Mouse (Mus musculus): Measurements from ENCODE around the gene Tas1r3. TPM values are rescaled to one million over a fixed set of nuclear protein-coding genes. Genes with fewer than 3 reads are reported as not detected.
A peak's percentile ranks its signal among the peaks of the same experiment; 100 is the strongest.

The Tas1r3 gene
- polyA plus RNA-seq, 1 experiment from 2014 or later, result 0.45 TPM

DNA sequence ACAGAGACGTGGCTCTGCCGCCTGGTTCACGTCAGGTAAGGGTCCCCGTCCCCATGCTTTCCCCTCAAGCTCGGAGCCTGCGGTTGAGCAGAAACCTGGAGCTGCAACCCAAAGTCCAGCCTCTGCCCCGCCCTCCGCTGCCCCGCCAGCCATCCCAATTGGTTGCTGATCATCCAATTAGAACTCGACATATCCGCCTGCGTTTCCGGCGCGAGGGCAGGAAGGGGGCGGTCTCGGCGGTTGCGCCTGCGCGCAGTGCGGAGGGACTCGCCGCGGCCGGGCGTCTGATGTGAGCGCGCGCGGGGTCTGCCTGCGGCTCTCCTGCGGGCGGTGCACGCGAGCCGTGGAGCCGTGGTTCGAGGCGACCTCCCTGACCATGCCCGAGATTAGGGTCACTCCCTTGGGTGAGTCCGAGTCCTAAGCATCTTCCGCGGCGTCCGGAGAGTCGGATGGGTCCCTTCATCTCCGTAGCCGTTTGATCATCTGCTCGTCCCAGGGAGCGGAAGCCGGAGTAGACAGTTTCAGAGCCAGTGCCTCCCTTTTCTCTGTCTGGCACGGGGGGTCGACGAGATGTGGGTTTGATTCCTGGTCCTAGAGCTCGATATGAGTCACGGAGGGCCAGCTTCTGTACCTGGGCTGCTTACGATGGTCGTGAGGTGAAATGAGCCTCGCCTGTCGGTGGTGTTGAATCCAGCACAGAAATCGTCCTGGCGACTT, 6.3 kb upstream of the Tas1r3 start, which contains the start of the genes Cptp and Ints11:
TSS of gene Cptp (minus strand) at position 124 of the 717 bp plus-strand sequence.
TSS of gene Ints11 (plus strand) at position 230 of the 717 bp plus-strand sequence.
- no peaks in the 10 kb centered on the region for H3K9me3 ChIP-seq (ENCODE audit: control insufficient read depth, low read length)
- H3K27ac ChIP-seq (ENCODE audit: low read depth, low read length), result 0 out of 2 replicates have a peak within 1 kb of the TSS, but pooled peaks have one; percentile 12
- H3K9ac ChIP-seq (ENCODE audit: low read length), result peak within 1 kb of the TSS; percentile 84
- no peaks in the 10 kb centered on the region; the same call in 1 of the 2 replicates for H3K36me3 ChIP-seq (ENCODE audit: control insufficient read depth, insufficient read depth, low read length)
- DNase-seq (ENCODE audit: low spot score) (peak; percentile 98), ATAC-seq (replicated peaks; ENCODE audit: low FRiP score) (peak; percentile 96)
- H3K27me3 ChIP-seq (ENCODE audit: control insufficient read depth, insufficient read depth, low read length), result no peaks in the 10 kb centered on the region
- under 1% methylated on average over 63 of the region's 63 CpGs for WGBS
- H3K4me2 ChIP-seq (ENCODE audit: low read depth, low read length, severe bottlenecking), result peak within 1 kb of the TSS; percentile 90
- peak within 1 kb of the TSS; percentile 82 for H3K4me3 ChIP-seq (ENCODE audit: low read depth, low read length)
- peaks cover 6% of the 10 kb centered on the region; the same call in 1 of the 2 replicates for H3K4me1 ChIP-seq (replicated peaks; ENCODE audit: control insufficient read depth, insufficient read depth, low read length)

DNA sequence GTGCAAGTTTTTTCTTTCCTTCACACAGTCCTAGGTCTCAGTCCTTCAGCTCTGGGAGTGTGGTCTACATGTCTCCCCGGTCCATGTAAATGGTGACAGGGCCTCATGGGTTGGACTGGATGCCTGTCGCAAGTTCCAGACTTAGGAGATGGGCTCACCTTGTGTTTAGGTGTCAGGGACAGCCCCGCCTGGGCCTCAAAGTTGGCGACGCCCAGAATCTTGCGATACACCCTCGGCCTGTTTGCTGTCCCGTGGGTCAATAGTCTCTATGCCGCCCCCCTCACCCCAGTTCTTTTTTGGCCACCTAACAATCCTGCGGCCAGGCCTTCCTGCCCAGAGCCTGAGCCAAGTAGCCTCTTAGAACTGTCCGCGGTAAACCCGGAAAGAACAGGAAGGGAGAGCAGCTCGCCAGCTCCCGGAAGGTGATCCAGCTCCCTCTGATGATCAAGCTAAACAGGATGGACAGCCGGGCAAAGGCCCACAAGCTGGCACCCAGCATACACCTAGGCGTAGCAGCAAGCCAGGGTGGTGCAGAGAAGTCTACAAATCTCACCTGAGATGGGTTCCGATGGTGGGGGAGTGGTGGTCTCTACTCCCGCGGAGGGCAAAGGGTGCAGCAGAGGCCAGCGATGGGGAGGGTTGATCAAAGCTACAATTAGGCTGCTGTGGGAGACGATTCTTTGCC, 5.6 kb upstream of the Tas1r3 start:
- Histone ChIP-seq H3K27me3 (ENCODE audit: control insufficient read depth, insufficient read depth, low read length) (no peaks in the 10 kb centered on the region), H3K4me3 (ENCODE audit: low read depth, low read length) (peak overlapping the region; percentile 82), H3K9me3 (ENCODE audit: control insufficient read depth, low read length) (no peaks in the 10 kb centered on the region), H3K36me3 (ENCODE audit: control insufficient read depth, insufficient read depth, low read length) (no peaks in the 10 kb centered on the region; the same call in 1 of the 2 replicates), H3K4me2 (ENCODE audit: low read depth, low read length, severe bottlenecking) (peak overlapping the region; percentile 90), H3K4me1 (replicated peaks; ENCODE audit: control insufficient read depth, insufficient read depth, low read length) (peaks cover 6% of the 10 kb centered on the region; the same call in 1 of the 2 replicates), H3K9ac (ENCODE audit: low read length) (peak overlapping the region; percentile 84), H3K27ac (ENCODE audit: low read depth, low read length) (0 out of 2 replicates have a peak overlapping the region, but pooled peaks have one; percentile 12)
- DNase-seq (ENCODE audit: low spot score), result no peak
- 10% methylated on average over 22 of the region's 22 CpGs for WGBS
- peak; percentile 10 for ATAC-seq (replicated peaks; ENCODE audit: low FRiP score)

DNA sequence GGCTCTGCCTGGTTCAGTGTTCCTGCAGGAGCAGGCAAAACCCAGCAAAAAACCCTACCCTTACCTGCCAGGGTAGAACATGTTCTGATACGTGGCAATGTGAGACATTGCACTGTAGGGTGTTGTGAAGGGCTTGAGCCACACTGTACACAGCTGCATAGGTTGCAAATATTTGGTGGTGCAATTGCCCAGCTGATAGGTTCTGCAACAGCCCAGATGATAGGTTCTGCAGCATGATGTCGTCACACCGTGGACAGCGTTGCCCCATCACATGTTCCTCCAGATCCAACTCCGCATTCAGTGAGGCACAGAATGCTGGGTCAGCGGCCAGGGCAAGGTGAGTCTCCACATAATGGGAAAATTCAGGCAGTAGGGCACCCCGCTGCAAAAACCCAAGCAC, 1.4 kb downstream of the Tas1r3 start:
- no peak overlapping the region for H3K9ac ChIP-seq (ENCODE audit: low read length)
- no peak overlapping the region for H3K4me2 ChIP-seq (ENCODE audit: low read depth, low read length, severe bottlenecking)
- H3K36me3 ChIP-seq (ENCODE audit: control insufficient read depth, insufficient read depth, low read length), result no peaks in the 10 kb centered on the region; the same call in 1 of the 2 replicates
- no peak for ATAC-seq (replicated peaks; ENCODE audit: low FRiP score)
- DNase-seq (ENCODE audit: low spot score), result no peak
- H3K27me3 ChIP-seq (ENCODE audit: control insufficient read depth, insufficient read depth, low read length), result no peaks in the 10 kb centered on the region
- no peaks in the 10 kb centered on the region for H3K9me3 ChIP-seq (ENCODE audit: control insufficient read depth, low read length)
- H3K27ac ChIP-seq (ENCODE audit: low read depth, low read length), result no peak overlapping the region
- H3K4me3 ChIP-seq (ENCODE audit: low read depth, low read length), result no peak overlapping the region
- H3K4me1 ChIP-seq (replicated peaks; ENCODE audit: control insufficient read depth, insufficient read depth, low read length), result no peaks in the 10 kb centered on the region
- WGBS, result 95% methylated on average over 7 of the region's 7 CpGs

DNA sequence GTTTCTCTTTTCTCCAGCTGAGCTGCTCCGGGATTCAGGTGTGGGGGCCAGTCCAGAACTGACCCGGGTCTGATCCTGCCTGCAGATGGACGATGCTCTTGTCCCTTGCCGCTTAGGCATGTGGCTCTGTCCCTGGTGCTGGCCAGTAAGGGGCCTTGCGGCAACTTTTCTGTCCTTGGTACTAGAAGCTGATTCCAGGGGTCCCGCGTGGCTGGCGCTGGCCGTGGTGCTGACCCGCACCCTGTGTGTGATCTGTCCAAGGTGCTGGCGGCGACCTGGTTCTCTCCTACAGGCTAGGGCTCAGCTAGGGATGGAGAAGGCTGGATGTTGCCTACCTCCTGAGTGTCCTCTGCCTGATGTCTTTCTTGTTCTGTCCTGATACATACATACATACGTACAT, 3.8 kb downstream of the Tas1r3 start:
- no peak overlapping the region for H3K4me3 ChIP-seq (ENCODE audit: low read depth, low read length)

DNA sequence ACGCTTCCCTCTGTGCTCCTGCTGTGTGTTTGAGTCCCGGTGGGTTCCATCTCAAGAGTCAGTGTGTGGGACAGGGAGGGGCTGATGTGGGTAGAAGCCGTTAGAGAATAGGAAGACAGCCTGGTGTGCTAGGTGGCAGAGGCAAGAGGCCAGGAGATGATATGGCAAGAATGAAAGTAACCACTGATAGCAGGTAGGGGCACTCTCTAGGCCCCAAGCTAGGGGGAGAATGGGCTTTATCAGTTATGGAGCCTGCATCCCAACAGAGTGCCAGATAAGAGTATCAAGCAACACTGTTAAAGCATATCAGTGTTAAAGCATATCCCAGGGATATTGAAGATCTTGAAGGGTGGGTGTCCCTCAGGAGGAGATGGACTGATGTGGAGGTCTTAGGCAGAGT, 6.3 kb downstream of the Tas1r3 start:
- Histone ChIP-seq H3K4me3 (ENCODE audit: low read depth, low read length) (no peak overlapping the region), H3K9ac (ENCODE audit: low read length) (no peak overlapping the region), H3K27me3 (ENCODE audit: control insufficient read depth, insufficient read depth, low read length) (no peaks in the 10 kb centered on the region), H3K4me1 (replicated peaks; ENCODE audit: control insufficient read depth, insufficient read depth, low read length) (no peaks in the 10 kb centered on the region), H3K9me3 (ENCODE audit: control insufficient read depth, low read length) (no peaks in the 10 kb centered on the region), H3K36me3 (ENCODE audit: control insufficient read depth, insufficient read depth, low read length) (peaks cover 4% of the 10 kb centered on the region; the same call in 1 of the 2 replicates), H3K27ac (ENCODE audit: low read depth, low read length) (no peak overlapping the region), H3K4me2 (ENCODE audit: low read depth, low read length, severe bottlenecking) (no peak overlapping the region)
- WGBS, result 85% methylated on average over 3 of the region's 3 CpGs
- DNase-seq (ENCODE audit: low spot score), result no peak
- no peak for ATAC-seq (replicated peaks; ENCODE audit: low FRiP score)

More for the DNA sequence above, 3.8 kb downstream of the Tas1r3 start:
- ATAC-seq (replicated peaks; ENCODE audit: low FRiP score), result no peak
- Histone ChIP-seq H3K27ac (ENCODE audit: low read depth, low read length) (no peak overlapping the region), H3K27me3 (ENCODE audit: control insufficient read depth, insufficient read depth, low read length) (no peaks in the 10 kb centered on the region), H3K4me2 (ENCODE audit: low read depth, low read length, severe bottlenecking) (no peak overlapping the region), H3K36me3 (ENCODE audit: control insufficient read depth, insufficient read depth, low read length) (peaks cover 4% of the 10 kb centered on the region; the same call in 1 of the 2 replicates), H3K4me1 (replicated peaks; ENCODE audit: control insufficient read depth, insufficient read depth, low read length) (no peaks in the 10 kb centered on the region), H3K9ac (ENCODE audit: low read length) (no peak overlapping the region), H3K9me3 (ENCODE audit: control insufficient read depth, low read length) (no peaks in the 10 kb centered on the region)
- WGBS, result 29% methylated on average over 13 of the region's 13 CpGs
- DNase-seq (ENCODE audit: low spot score), result peak; percentile 83

DNA sequence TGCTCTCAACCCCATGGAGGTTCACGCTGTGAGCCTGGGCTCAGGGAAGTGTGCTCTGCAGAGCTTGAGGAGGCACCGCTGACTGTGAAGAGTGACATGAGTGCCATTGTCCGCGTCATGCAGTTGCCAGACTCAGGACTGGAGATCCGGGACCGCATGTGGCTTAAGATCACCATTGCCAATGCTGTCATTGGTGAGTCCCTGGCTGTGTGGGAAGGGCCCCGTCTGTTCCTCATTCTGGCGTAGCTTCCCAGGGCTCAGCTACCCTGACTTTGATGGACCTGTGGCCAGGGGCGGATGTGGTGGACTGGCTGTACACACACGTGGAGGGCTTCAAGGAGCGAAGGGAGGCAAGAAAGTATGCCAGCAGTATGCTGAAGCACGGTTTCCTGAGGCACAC, 7.1 kb downstream of the Tas1r3 start:
- ATAC-seq (replicated peaks; ENCODE audit: low FRiP score) (no peak), DNase-seq (ENCODE audit: low spot score) (no peak)
- no peak overlapping the region for H3K27ac ChIP-seq (ENCODE audit: low read depth, low read length)
- no peaks in the 10 kb centered on the region for H3K27me3 ChIP-seq (ENCODE audit: control insufficient read depth, insufficient read depth, low read length)
- H3K4me3 ChIP-seq (ENCODE audit: low read depth, low read length), result no peak overlapping the region
- no peak overlapping the region for H3K9ac ChIP-seq (ENCODE audit: low read length)
- no peak overlapping the region for H3K4me2 ChIP-seq (ENCODE audit: low read depth, low read length, severe bottlenecking)
- no peaks in the 10 kb centered on the region for H3K9me3 ChIP-seq (ENCODE audit: control insufficient read depth, low read length)
- H3K4me1 ChIP-seq (replicated peaks; ENCODE audit: control insufficient read depth, insufficient read depth, low read length), result no peaks in the 10 kb centered on the region
- H3K36me3 ChIP-seq (ENCODE audit: control insufficient read depth, insufficient read depth, low read length), result peaks cover 4% of the 10 kb centered on the region; the same call in 1 of the 2 replicates
- WGBS, result 94% methylated on average over 12 of the region's 12 CpGs

DNA sequence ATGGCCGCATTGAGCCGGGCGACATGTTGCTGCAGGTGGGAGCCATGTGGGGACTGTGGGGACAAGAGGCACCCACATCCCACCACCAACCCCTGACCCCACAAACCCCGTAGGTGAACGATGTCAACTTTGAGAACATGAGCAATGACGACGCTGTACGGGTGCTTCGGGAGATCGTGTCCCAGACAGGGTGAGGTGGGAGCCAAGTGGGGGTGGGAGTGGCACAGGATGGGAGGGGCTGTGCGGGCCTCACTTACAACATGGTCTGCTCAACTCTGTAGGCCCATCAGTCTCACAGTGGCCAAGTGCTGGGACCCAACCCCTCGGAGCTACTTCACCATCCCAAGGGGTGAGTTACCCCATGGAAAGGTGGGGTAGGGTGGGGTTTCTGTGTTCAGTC, 8.2 kb downstream of the Tas1r3 start:
- WGBS, result 93% methylated on average over 12 of the region's 12 CpGs
- no peak overlapping the region for H3K4me3 ChIP-seq (ENCODE audit: low read depth, low read length)
- no peak overlapping the region for H3K27ac ChIP-seq (ENCODE audit: low read depth, low read length)
- no peak overlapping the region for H3K4me2 ChIP-seq (ENCODE audit: low read depth, low read length, severe bottlenecking)
- no peaks in the 10 kb centered on the region for H3K9me3 ChIP-seq (ENCODE audit: control insufficient read depth, low read length)
- no peaks in the 10 kb centered on the region for H3K27me3 ChIP-seq (ENCODE audit: control insufficient read depth, insufficient read depth, low read length)
- DNase-seq (ENCODE audit: low spot score) (no peak), ATAC-seq (replicated peaks; ENCODE audit: low FRiP score) (no peak)
- H3K36me3 ChIP-seq (ENCODE audit: control insufficient read depth, insufficient read depth, low read length), result peaks cover 4% of the 10 kb centered on the region; the same call in 1 of the 2 replicates
- no peak overlapping the region for H3K9ac ChIP-seq (ENCODE audit: low read length)
- H3K4me1 ChIP-seq (replicated peaks; ENCODE audit: control insufficient read depth, insufficient read depth, low read length), result 0 out of 2 replicates have a peak, but pooled peaks cover 4% of the 10 kb centered on the region

DNA sequence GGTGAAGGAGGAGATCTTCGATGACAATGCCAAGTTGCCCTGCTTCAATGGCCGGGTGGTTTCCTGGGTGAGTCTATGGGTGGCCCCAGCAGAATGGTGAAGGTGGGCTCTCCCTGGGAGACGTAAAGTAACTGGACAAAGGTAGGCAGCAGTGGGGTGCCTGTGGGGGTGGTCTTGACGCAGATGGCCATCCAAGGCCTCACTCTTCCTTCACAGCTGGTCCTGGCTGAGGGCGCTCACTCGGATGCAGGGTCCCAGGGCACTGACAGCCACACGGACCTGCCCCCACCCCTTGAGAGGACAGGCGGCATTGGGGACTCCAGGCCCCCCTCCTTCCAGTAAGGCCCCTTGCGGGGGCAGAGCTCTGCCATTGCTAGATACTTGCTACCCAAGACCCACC, 9.7 kb downstream of the Tas1r3 start:
- Histone ChIP-seq H3K9ac (ENCODE audit: low read length) (no peak overlapping the region), H3K9me3 (ENCODE audit: control insufficient read depth, low read length) (no peaks in the 10 kb centered on the region), H3K4me3 (ENCODE audit: low read depth, low read length) (no peak overlapping the region), H3K27me3 (ENCODE audit: control insufficient read depth, insufficient read depth, low read length) (no peaks in the 10 kb centered on the region), H3K4me1 (replicated peaks; ENCODE audit: control insufficient read depth, insufficient read depth, low read length) (peaks cover 7% of the 10 kb centered on the region; the same call in 1 of the 2 replicates), H3K27ac (ENCODE audit: low read depth, low read length) (no peak overlapping the region), H3K36me3 (ENCODE audit: control insufficient read depth, insufficient read depth, low read length) (peaks cover 4% of the 10 kb centered on the region; the same call in 1 of the 2 replicates), H3K4me2 (ENCODE audit: low read depth, low read length, severe bottlenecking) (no peak overlapping the region)
- 92% methylated on average over 9 of the region's 9 CpGs for WGBS
- ATAC-seq (replicated peaks; ENCODE audit: low FRiP score) (no peak), DNase-seq (ENCODE audit: low spot score) (no peak)

Measured in forebrain, embryonic 11.5 days (tissue).